Mouse (Mus musculus) MEL (cell line): ENCODE measurements at regions not wholly inside any gene's neighbourhood (a gene's known extent, or its start where the extent isn't known, plus 50 kb on each side); places are given as distances from the start of the nearest gene placed in this dataset.

Source experiments
- DNase-seq: peaks from one replicate; pipeline ENCODE4 v3.0.0; 2011; ENCODE audit warnings: low read depth, low spot score
- H3K27ac ChIP-seq: 2 replicates; pipeline ENCODE4 v1.5.1; 2012; ENCODE audit warnings: low read depth, mild to moderate bottlenecking, control low read depth, low read length, moderate library complexity; ENCODE audit not compliant: control insufficient read depth
- H3K27me3 ChIP-seq, 2 experiments: fragments of 150-350 bp in 1 of 2; sonication (generic) in 1 of 2; 2 replicates each; pipeline ENCODE4 v1.6.1; 2012; ENCODE audit warnings: low read length in 2 of 2, mild to moderate bottlenecking in 2 of 2, improper control_type of control experiment in 1 of 2, moderate library complexity in 1 of 2; ENCODE audit not compliant: insufficient read depth in 2 of 2, control insufficient read depth in 1 of 2
- H3K36me3 ChIP-seq, 2 experiments: 2 replicates each; pipeline ENCODE4 v1.6.1; 2012 to 2014; ENCODE audit warnings: low read length in 2 of 2, improper control_type of control experiment in 1 of 2, inconsistent platforms in 1 of 2, mild to moderate bottlenecking in 1 of 2; ENCODE audit not compliant: insufficient read depth in 2 of 2, control insufficient read depth in 1 of 2
- H3K4me1 ChIP-seq, 2 experiments: fragments of 150-350 bp in 1 of 2; sonication (generic) in 1 of 2; 2 replicates each; pipeline ENCODE4 v1.6.1; 2012; ENCODE audit warnings: low read length in 2 of 2, improper control_type of control experiment in 1 of 2, mild to moderate bottlenecking in 1 of 2; ENCODE audit not compliant: insufficient read depth in 2 of 2, control insufficient read depth in 1 of 2
- H3K4me3 ChIP-seq, 2 experiments: fragments of 150-350 bp in 1 of 2; sonication (generic) in 1 of 2; 2 replicates each; pipeline ENCODE4 v1.5.1; 2012; ENCODE audit warnings: low read depth in 2 of 2, low read length in 2 of 2, mild to moderate bottlenecking in 2 of 2, moderate library complexity in 2 of 2, control low read depth in 1 of 2, improper control_type of control experiment in 1 of 2; ENCODE audit not compliant: control insufficient read depth in 1 of 2, insufficient read depth in 1 of 2
- H3K79me2 ChIP-seq: 2 replicates; pipeline ENCODE4 v1.6.1; 2012; ENCODE audit warnings: mild to moderate bottlenecking, low read length, moderate library complexity; ENCODE audit not compliant: control insufficient read depth, poor library complexity, insufficient read depth
- H3K9ac ChIP-seq: 2 replicates; pipeline ENCODE4 v1.6.1; 2012; ENCODE audit warnings: low read depth, mild to moderate bottlenecking, control low read depth, low read length, moderate library complexity; ENCODE audit not compliant: control insufficient read depth, poor library complexity, severe bottlenecking
- H3K9me3 ChIP-seq: fragments of 150-350 bp; sonication (generic); replicated peaks from 2 replicates; pipeline ENCODE4 v1.6.1; 2012; ENCODE audit warnings: mild to moderate bottlenecking, low read length, improper control_type of control experiment, moderate library complexity; ENCODE audit not compliant: insufficient read depth
- CHD1 ChIP-seq: IDR thresholded peaks from 2 replicates; pipeline ENCODE4 v1.6.1; 2012; ENCODE audit warnings: low read depth, mild to moderate bottlenecking, inconsistent platforms, low read length, improper control_type of control experiment
- CTCF ChIP-seq, 3 experiments: IDR thresholded peaks in 2 of 3; conservative IDR thresholded peaks in 1 of 3; 2 replicates each; pipeline ENCODE4 v1.5.1; 2011 to 2012; ENCODE audit warnings: low read length in 3 of 3, low read depth in 2 of 3, mild to moderate bottlenecking in 2 of 3, improper control_type of control experiment in 1 of 3, inconsistent platforms in 1 of 3, mixed read lengths in 1 of 3, moderate library complexity in 1 of 3; ENCODE audit not compliant: control insufficient read depth in 1 of 3, insufficient read depth in 1 of 3, poor library complexity in 1 of 3, severe bottlenecking in 1 of 3
- E2F4 ChIP-seq: IDR thresholded peaks from 2 replicates; pipeline ENCODE4 v1.6.1; 2011; ENCODE audit warnings: low read depth, low read length, improper control_type of control experiment, borderline replicate concordance
- EP300 ChIP-seq, 2 experiments: IDR thresholded peaks; 2 replicates each; pipeline ENCODE4 v1.6.1; 2011; ENCODE audit warnings: improper control_type of control experiment in 2 of 2, low read length in 2 of 2, low read depth in 1 of 2, mild to moderate bottlenecking in 1 of 2
- HCFC1 ChIP-seq: IDR thresholded peaks from 2 replicates; pipeline ENCODE4 v1.6.1; 2012; ENCODE audit warnings: low read depth, mild to moderate bottlenecking, inconsistent platforms, low read length, improper control_type of control experiment, moderate library complexity
- KAT2A ChIP-seq: conservative IDR thresholded peaks from 2 replicates; pipeline ENCODE4 v1.6.1; 2012; ENCODE audit warnings: low read depth, low read length, improper control_type of control experiment, inconsistent platforms
- MAX ChIP-seq: IDR thresholded peaks from 2 replicates; pipeline ENCODE4 v1.6.1; 2011; ENCODE audit warnings: low read length, improper control_type of control experiment
- MEF2A ChIP-seq: IDR thresholded peaks from 2 replicates; pipeline ENCODE4 v1.6.1; 2014; ENCODE audit warnings: low read depth, mild to moderate bottlenecking, inconsistent platforms, low read length, improper control_type of control experiment; ENCODE audit not compliant: poor library complexity, insufficient replicate concordance, severe bottlenecking; ENCODE audit errors: extremely low read depth
- MYB ChIP-seq: IDR thresholded peaks from 2 replicates; pipeline ENCODE4 v1.6.1; 2011; ENCODE audit warnings: mild to moderate bottlenecking, low read depth, low read length, improper control_type of control experiment
- MYC ChIP-seq: IDR thresholded peaks from 2 replicates; pipeline ENCODE4 v1.6.1; 2011; ENCODE audit warnings: low read depth, mild to moderate bottlenecking, low read length, improper control_type of control experiment, moderate library complexity
- POLR2AphosphoS2 ChIP-seq: IDR thresholded peaks from 2 replicates; pipeline ENCODE4 v1.6.1; 2011; ENCODE audit warnings: low read length, improper control_type of control experiment
- POLR2AphosphoS5 ChIP-seq: IDR thresholded peaks from 2 replicates; pipeline ENCODE4 v1.6.1; 2012; ENCODE audit warnings: low read depth, borderline replicate concordance, mild to moderate bottlenecking, inconsistent platforms, low read length, moderate library complexity, mixed read lengths
- RCOR1 ChIP-seq: IDR thresholded peaks from 2 replicates; pipeline ENCODE4 v1.6.1; 2012; ENCODE audit warnings: low read depth, mild to moderate bottlenecking, inconsistent platforms, low read length, improper control_type of control experiment
- SMC3 ChIP-seq: IDR thresholded peaks from 2 replicates; pipeline ENCODE4 v1.6.1; 2011; ENCODE audit warnings: low read depth, low read length, improper control_type of control experiment
- TAL1 ChIP-seq: IDR thresholded peaks from 2 replicates; pipeline ENCODE4 v1.6.1; 2012; ENCODE audit warnings: mild to moderate bottlenecking, inconsistent platforms, low read length, moderate library complexity, mixed read lengths
- TBP ChIP-seq: IDR thresholded peaks from 2 replicates; pipeline ENCODE4 v1.8.0; 2011; ENCODE audit warnings: low read depth, low read length, improper control_type of control experiment

- Histone ChIP-seq H3K36me3 (no peaks in the 10 kb centered on the region), H3K27me3 (no peaks in the 10 kb centered on the region), H3K4me1 (no peaks in the 10 kb centered on the region), H3K9me3 (no peaks in the 10 kb centered on the region), H3K79me2 (no peaks in the 10 kb centered on the region), H3K9ac (no peak overlapping the region), H3K4me3 (no peak overlapping the region), H3K27ac (no peak overlapping the region)
- TF ChIP-seq SMC3, result no peak
- DNase-seq, result no peak
These were observed 113.4 kb upstream of the Gm17728 start for GRCm38 (mm10) chr17:9308507-9308906.

- H3K9ac ChIP-seq, result no peak overlapping the region
- no peaks in the 10 kb centered on the region for H3K36me3 ChIP-seq
- H3K9me3 ChIP-seq, result no peaks in the 10 kb centered on the region
- no peaks in the 10 kb centered on the region for H3K4me1 ChIP-seq
- no peak overlapping the region for H3K27ac ChIP-seq
- H3K79me2 ChIP-seq, result no peaks in the 10 kb centered on the region
- H3K4me3 ChIP-seq, result no peak overlapping the region
- DNase-seq, result no peak
- no peaks in the 10 kb centered on the region for H3K27me3 ChIP-seq
- TF ChIP-seq POLR2AphosphoS2, result no peak
- TF ChIP-seq HCFC1, result no peak
- TF ChIP-seq CHD1, result no peak
- TF ChIP-seq MEF2A, result no peak
- no peak for TF ChIP-seq MYB
- TF ChIP-seq POLR2AphosphoS5, result no peak
- no peak for TF ChIP-seq CTCF (IDR thresholded peaks at IDR 0.05 in 2 of 3, conservative IDR thresholded peaks at IDR 0.05 in 1 of 3; ENCODE audit: control insufficient read depth in 1 of 3, insufficient read depth in 1 of 3, low read depth in 2 of 3, low read length in 3 of 3, poor library complexity in 1 of 3, severe bottlenecking in 1 of 3)
- no peak for TF ChIP-seq TAL1
- no peak for TF ChIP-seq EP300 (IDR thresholded peaks at IDR 0.05; ENCODE audit: low read depth in 1 of 2, low read length in 2 of 2)
- no peak for TF ChIP-seq E2F4
- no peak for TF ChIP-seq TBP
- TF ChIP-seq RCOR1, result no peak
These were observed 99.1 kb upstream of the Gm17728 start for GRCm38 (mm10) chr17:9322772-9323171.

DNA sequence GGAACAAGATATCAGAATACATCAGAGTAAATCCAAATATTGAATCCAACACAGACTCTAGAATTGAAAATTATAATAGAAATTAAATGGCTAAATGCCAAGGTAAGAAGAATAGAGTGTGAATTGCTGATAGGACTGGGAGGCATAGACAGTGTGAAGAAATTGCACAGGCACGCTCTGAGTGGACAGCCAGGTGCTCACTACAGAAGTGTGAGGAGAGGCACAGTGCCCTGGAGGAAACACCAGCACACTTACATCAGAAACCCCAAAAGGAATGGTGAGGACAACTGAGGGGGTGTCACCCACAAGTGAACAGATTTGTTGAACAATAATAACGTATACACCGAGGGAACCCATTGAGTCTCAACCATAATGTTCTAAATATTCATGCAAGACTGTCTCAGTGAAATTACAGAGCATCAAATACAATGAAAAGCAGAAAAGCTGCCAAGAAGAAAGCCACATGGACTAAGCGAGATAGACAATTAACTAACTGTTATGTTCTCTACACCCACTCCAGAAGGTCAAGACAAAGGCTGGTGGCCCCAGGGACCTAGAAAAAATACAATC, 92.9 kb upstream of the Gm17728 start:
- Histone ChIP-seq H3K4me1 (no peaks in the 10 kb centered on the region), H3K79me2 (no peaks in the 10 kb centered on the region), H3K4me3 (no peak overlapping the region), H3K9me3 (no peaks in the 10 kb centered on the region), H3K36me3 (no peaks in the 10 kb centered on the region), H3K27ac (no peak overlapping the region), H3K27me3 (no peaks in the 10 kb centered on the region), H3K9ac (no peak overlapping the region)
- no peak for DNase-seq
- TF ChIP-seq MYC (no peak), MAX (no peak), KAT2A (no peak)
